Mouse (Mus musculus) layer of hippocampus, adult 11-12 months (tissue): ENCODE data around the gene 1700069L16Rik.

Experiments
- DNase-seq: peaks from one replicate; pipeline ENCODE4 v3.0.0; 2022; ENCODE audit warnings: low spot score

1700069L16Rik gene

DNA sequence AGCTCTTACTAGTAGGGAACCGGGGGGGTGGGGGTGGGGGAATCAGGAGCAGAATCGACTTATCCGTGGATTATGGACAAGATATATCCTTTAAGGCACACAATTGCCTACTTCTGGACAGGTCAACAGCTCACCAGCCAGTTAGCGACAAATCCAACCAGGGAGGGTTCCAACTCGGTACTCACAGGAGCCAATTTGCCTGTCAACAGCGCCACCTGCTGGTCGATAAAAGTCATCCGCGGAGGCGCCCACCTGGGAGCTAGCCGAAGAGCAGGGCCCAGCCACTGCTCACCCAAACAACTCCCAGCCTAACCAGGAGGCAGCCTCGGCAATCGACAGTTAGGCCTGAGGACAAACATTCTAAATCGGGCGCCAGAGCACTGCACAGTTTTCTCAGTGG is at the start of gene 1700069L16Rik:
Gene 1700069L16Rik (minus strand): TSS at position 327 of the 400 bp plus-strand sequence.
- DNase-seq: peak; percentile 88

DNA sequence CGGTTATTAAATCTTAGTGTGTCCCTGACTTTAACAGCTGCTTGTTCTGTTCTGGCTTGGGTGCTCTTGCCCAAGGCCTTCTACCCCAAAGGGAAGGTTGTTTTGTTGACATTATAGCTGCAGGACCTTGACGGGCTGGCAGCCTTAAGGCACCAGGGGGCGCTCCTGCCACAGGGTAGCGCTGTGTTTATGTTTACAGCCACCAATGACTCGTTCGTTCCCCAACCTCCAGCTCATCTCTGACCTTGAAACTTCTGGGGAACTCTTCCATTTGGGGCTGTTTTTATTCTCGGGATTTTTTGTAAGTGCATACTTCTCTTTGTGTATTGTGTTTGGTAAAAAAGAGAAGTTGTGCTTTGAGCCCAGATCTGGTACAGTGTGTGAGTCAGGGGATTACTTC is 49.1 kb upstream of the 1700069L16Rik start:
- DNase-seq: peak; percentile 91

DNA sequence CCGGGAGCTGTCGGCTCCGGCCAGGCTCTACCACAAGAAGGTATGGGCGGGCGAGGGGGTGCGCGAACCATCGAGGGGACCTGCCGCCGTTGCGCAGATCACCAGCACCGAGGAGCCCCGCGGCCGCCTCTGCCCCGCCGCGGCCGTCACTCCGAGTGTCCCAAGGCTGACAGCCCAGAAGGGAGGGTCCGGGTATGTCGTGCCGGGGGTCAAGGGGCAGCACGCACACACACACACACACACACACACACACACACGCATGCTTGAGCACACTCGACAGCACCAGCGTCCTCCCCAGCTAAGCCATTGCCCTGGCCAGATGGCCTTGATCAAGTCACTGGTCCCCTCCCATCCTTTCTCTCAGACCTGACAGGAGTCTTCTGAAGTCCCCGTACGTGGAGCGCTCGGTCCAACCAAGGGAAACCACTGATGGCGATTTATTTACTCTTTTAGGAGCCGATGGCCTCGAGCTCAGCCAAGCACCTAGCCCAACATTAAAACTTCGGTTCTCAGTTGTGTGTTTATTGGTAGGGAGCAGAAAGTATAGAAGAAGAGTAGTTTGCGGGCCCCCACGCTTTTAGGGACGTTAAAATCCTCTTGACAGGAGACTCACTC is 48.4 kb upstream of the 1700069L16Rik start:
- DNase-seq: no peak

DNA sequence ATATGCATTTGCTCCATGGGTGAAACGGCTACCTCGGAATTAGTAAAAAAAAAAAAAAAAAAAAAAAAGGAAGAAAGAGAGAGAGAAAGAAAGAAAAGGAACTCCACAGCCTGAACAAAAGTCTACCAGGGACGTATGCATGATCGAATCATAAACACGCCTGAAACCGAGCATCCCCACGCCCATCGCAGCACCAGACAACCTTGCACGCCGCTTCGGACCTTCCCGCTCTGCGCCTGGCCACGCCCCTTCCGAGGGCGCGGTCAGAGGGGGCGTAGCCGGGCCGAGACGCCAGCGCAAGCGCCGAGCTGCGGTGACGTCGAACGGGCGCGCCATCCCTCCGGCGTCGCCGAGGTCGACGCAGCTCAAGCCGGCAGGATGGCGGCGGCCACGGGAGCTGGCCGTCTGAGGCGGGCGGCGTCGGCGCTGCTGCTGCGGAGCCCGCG is 47.9 kb upstream of the 1700069L16Rik start, which contains the start of the genes Sart3 and Iscu:
Gene Sart3 (minus strand): TSS at position 61 of the 446 bp plus-strand sequence.
Gene Iscu (plus strand): TSS at position 299 of the 446 bp plus-strand sequence.
- DNase-seq: peak; percentile 92

DNA sequence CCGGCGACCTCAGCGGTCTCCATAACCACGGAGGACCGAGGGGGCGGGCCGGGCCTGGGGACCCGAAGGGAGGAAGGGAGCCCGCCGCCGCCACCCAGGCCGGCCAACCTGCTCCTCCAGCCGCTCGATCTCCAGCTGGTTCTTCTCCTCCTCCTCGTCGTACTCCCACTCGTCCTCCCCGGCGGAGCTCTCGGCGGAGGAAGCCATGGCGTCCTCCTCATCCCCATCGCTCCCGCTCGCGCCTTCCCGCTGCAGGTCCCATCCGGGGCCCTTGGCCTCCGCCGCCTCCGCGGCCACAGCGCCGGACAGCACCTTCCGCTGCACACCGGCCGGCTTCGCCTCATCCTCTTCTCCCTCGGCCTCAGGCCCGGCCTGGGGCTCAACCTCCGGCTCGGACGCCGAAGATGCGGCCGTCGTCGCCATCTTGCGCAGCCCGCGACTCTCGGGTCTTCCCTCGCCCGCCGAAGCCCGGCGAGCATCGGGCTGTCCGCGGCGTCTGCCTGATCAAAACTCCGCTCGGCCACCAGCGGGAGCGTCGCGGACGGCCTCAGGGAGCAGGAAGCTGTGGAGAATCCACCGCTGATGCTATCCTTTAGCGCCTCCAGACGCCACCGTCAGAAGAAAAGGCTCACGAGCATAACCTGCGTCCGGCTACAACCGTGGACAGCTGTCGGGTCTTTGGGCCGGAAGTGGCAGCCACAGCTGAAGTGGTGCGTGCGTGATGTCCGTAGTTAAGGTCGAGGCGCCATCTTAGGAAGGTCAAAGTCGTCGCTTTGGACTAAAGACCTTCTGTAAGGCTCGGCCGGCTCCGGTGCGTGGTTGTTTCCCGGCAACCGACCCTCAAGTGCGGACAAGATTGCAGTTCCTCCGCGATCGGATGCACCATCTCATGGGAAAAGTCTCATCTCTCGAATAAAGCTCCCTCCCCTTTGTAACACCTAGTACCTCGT is 46.9 kb upstream of the 1700069L16Rik start:
- peak; percentile 90 for DNase-seq

DNA sequence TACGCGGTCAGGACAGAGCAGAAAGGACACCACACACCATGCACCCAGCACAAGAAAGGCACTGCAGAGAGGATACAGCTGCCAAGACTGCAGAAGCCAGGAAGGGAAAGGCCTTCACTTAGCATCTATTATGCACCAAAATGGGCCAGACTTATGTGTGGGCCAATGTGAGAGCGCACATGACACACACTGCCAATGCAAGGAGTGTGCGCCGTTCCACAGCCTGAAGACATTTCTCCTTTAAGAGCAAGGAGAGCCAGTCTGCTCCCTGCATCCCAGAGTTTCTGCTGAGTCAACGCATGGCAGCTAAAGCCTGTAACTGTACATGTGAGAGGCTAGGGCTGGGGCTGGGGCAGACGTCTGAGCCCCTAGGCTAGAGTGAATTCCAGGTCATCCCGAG is 44.2 kb upstream of the 1700069L16Rik start:
- no peak for DNase-seq

DNA sequence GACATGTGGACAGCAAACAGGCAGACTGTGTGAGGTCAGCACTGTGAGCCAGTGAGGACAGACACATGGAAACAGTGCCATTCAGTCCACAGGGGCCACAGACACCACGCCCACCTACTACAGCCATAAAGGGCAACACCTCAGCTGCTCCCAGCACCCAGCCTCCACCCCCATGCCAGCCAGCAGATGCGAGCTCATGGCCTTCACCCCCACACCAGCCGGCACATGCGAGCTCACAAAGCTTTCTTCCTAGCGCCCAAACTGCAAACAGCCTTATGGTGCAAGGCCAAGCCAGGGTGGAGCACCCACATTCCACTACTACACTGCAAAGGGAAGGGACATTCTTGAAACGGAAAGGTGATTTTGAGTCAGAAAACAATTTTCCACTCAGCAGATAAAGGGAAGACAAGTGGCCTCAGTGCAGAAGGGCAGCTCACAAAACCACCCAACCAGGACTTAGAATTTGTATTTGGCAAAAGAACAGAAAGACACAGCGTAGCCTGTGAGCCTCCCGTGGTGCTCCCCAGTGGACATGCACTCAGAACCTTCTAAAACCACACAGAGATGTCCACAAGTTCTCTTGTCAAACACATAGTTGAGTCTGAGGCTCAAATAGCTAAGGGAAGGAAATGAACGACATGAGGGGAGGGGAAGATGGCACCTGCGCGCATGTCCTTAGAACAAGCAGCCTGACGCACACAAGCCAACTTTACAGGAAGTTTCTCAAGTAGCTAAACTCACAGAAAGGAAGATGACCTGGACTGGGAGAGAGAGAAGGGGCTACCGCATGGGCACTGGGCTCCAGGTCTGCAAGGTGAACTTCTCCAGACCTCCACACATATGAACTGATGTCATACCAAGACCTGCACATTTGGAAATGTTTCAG is 41.3 kb upstream of the 1700069L16Rik start:
- DNase-seq: no peak

DNA sequence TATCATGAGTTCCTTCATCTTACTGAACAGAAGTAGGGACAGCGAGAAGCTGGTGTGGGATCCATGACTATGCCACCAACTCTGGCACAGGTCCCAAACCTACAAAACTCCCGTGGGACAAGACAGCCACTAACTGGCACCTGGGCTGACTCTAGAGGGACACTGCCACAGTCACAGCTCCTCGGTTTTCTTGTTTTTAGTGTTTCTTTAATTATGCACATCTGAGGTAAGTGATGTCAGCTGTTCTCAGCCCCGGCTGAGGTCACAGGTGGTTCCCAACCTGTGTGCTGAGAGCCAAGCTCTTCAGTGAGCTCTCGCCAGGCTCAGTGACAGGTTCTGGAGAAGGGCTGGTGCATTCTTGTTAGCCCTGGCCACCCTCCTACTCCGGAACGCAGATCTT is 39.9 kb upstream of the 1700069L16Rik start:
- DNase-seq: no peak

DNA sequence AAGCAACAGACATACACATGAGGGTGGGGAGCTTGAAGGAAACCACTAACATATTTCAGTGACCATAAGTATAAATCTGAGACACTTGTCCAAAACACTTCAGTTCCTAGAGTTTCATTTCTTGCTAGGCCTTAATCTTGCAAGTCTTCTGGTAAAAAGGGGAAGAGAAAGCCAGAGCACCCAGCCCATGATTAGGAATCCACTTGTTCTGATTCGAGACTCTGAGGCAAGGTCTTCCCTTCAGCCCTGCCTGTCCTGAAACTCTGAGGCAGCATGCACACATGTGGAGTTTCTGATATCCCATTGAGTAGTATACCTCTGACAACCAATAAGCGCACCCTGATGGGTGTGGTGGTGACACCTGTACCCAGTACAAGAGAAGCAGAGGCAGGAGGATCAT is 37.0 kb upstream of the 1700069L16Rik start:
- DNase-seq: no peak

DNA sequence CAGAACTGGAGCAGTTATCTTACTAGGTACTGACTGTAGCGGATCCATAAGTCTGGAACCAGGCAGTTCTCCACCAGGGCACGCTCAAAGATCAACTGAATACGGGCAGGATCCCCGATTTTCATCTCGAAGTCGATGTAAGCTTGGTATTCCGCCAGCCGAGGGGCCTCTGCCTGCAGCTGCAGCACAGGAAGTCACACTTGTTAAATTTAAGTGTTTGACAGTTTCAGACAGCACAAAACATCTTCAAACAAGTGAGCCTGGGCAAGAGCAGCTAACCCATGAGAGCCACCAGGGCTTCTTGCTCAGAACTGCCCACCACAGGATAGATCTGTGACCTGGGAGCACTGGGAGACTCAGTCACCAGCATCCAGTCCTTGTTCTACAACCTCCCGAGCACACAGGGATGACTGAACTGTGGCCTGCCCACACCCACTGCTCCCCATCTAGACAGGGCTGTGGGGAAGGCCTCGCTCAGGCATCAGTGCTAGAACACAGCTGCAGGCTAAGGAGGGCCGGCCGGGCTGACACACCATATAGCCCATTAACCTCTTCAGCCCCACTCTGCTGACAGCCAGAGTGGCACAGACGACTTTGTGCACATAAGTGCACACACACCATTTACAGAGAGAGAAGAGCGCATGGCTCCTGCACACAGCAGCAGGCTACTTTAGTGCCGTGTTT is 30.9 kb upstream of the 1700069L16Rik start:
- DNase-seq: no peak

DNA sequence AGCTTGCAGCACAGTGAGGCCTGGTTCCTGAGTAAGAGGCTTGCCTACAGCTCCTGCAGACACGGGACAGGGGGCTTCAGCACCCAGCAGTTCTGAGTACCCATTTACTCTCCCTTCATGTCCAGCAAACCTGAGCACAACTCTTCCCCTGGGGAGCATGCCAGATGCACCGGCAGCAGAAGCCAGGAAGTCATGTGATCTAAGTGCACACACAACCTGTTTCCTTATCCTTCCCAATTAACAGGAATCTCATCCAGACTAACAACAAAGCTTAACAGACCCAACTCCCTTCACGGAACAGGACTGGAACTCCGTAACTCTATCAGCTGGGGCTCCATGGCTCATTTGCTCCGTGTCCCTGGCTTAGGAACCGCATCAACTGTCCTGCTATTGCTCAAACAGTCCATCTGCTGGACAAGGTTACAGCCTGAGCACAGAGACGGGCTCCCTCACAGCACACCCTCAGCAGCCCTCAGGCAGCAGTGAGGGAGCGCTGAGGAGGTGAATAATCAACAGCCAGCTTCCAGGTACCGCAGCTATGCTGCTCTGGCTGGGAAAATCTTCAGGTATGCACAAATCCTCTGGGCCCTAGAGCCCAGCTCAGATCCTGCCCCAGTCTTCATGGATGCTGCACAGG is 27.1 kb upstream of the 1700069L16Rik start:
- no peak for DNase-seq

DNA sequence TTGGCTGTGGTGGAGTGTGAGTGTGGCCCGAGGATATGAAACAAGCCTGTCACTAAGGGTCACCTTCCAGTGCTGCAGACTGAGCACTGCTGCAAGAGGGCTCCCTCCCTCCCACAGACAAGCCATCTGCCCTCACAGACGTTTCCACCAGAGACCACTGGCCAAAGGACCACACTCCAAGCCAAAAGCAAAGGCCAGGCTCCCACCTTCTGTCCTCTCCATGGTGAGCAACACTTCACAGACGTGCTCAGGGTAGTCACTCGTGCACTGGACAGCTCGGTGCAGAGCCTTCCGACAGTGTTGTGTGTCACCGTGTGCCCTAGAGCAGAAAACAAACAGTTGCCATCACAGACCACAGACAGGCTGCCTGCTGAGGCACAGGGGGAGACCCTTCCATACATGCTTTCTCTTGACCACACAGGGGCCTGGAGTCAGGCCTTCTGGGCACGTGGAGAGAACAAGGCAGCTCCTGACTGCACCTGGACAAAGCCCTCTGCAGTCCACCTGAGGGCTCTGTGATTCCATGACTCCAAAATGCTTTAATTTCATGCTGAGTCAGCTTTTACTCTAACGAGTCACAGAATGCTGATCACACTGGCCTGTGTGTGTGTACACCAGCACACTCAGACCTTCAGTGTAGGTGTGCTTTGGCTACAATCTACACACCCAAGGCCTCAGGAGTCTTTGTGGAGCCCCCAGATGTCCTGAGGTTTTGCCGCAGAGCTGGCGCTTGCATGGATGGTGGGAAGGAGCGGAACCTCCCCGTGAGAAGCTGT is 24.2 kb upstream of the 1700069L16Rik start:
- DNase-seq: no peak

DNA sequence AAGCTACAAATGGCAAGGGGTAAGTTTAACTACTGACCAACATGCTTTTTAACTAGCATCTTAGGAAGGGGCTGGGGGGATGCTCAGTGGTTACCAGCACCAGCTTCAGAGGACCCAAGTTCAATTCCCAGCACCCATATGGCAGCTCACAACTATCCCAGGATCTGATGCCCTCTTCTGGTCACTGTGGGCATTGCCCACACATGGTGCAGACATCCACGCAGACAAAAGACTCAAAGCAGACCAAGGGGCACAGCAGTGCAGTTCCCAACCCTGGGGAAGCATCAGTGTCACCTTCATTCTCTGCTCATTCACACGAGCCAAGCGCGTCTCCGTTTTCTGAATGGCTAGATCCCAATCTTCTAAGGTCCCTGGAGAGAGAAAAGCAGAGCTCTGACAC is 23.1 kb upstream of the 1700069L16Rik start:
- no peak for DNase-seq

DNA sequence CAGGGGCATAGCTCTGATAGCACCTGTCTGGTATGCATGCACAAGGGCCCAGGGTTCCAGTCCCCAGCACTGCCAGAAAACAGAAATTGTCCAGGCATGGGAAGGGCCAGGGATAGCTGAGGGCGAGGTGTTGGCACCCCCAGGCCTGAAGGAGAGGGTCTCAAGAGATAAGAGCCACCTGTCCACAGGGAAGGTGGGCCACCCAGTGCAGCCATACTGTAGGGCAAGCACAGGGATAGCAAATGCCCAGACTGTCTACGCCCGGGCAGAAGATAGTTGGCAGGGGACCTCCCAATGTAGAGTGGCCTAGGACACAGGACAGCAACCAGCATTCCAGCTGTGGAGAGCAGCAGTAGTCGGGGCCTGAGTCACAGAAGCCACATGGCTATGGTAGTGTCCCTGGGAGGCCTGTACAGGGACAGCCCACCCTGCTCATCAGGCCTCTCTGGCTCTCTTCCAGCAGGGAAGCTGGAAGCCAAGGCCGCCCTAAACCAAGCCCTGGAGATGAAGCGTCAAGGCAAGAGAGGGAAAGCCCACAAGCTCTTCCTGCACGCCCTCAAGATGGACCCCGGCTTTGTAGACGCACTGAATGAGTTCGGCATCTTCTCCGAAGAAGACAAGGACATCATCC is 13.2 kb upstream of the 1700069L16Rik start:
- no peak for DNase-seq

DNA sequence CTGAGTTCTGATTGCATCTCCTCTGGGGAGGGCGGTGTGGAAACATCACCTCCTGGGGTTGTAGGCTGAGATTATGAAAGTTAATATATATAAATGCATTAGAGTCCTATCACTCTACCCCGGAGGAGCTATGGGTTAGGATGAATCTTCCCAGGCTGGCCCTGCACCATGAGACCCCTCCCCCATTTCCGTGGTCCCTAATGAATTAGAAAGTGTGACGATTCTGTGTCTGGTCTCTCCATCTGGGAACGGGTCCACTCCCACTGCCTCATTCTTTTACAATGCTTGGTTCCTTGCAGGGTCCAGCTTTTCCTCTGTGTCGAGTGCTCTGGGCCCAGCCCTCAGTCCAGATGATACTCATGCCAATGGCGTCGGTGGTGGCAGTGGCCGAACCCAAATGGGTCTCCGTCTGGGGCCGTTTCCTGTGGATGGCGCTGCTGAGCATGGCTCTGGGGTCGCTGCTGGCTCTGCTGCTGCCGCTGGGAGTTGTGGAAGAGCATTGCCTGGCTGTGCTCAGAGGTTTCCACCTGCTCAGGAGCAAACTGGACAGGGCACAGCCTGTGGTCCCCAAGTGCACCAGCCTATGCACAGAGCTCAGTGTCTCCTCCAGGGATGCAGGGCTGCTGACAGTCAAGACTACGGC is 12.1 kb upstream of the 1700069L16Rik start:
- no peak for DNase-seq

DNA sequence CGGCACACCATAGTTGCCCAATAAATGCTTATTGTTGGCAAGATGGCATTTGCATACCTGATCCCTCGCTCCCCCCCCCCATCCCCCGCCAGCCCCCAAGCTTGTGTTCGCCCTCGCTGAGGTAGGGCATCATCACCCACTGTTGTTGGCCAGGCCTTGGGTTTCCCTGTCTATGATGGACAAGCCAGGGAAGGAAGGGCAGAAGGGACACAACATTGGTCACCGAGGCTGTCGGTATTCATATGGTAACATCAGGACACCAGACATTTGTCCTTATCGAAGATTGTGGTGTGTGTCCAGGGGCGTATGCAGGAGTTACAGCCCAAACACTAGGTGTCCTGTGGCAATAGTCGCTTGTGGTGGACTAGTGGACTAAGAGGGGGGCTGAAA is 11.5 kb upstream of the 1700069L16Rik start:
- no peak for DNase-seq

DNA sequence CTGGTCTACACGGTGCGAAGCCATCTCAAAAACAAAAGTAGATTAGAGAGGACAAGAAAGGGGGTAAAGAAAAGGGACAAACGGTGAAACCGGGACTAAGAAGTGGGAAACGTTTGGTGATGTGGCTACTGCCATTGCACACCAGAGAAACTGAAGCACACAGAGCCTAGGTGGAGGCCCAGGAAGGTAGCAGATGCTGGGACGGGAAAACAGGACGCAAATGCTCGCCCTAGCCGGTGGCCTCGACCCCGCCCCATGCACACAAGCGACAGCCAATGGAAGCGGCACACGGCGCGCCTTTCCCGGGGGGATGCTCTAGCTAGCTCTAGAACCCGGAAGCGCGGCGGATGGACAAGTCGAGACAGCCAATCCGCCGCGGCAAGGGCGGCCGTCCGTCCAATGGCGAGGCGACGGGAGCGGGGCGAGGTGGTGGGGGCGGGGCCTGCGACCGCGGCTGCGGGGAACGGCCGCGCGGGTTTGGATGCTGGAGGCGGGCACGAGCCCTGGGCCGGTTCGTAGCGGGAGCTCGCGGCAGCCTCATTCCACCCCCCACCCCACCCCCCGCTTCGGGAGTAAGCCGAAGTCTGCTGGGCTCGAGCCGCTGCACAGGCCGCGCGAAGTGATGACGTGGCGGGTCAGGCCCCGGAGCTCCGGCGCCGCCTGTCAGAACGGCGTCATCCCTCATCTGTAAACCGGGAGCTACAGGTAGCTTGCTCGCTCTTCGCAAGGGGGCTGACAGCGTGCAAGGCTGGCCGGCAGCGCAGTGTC is 11.0 kb upstream of the 1700069L16Rik start, which contains the start of gene Ficd:
Gene Ficd (plus strand): TSS at position 459 of the 768 bp plus-strand sequence.
- DNase-seq: peak; percentile 93

DNA sequence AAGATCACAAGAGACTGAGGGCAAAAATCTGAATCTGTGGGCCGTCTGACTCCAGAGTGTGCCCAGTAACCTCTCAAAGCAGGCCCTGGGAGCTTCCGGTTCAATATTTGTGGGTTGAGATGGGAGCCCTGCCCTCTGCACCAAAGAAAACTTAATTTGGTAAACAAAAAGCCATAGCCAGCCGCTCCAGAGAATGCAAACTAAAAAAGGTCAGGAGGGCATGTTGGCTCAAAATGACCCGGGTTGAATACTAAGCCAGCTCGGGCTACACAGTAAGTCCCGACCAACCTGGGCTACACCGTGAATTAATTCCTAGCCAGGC is 10.4 kb upstream of the 1700069L16Rik start:
- DNase-seq: no peak
